ENCODE assay signal across 10 mouse cellular contexts in the genomic region with DNA sequence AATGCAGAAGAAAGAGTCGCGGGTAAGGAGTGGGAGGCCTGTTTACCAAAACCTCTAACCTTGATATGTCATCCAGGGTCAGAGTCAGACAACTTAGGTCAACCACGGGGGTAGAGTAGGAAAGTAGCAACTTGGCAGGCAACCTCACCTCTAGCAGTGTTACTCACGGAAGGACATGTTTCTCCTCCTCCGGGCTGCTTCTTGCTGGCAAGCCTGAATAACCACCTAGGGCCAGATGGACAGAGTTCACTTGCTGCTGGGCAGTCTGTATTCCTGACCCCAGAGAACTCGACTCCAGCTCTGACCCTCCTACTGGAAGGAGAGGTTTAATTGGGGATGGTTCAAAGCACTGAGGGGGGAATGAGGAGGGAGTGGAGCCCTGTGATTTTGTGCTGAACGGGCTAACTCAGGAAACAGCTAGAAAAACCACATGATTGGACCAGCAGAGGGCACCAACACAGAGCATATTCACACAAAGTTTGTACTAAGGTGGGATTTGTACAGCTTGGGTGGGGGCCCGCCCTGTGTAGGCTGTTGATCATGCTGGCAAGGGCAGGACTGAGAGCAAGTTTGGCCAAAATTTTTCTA. TPM values are rescaled to one million over a fixed set of nuclear protein-coding genes. Genes with fewer than 3 reads are reported as not detected.
DNase-seq lines count a peak whose midpoint lies in the region; ATAC-seq lines count a peak whose summit lies in the region.
"Had no signal": no experiment of that assay in that cellular context is flagged by ENCODE, and none has a peak within 500 bp of the region (broad histone marks: within the 10 kb centered on the region; RNA-seq: fewer than 3 reads in every experiment).

No protein-coding gene starts in this region.

- peak; percentile 65 to 70 for DNase-seq in cerebellum, postnatal 10 days
- DNase-seq in CD8-positive naive resting alpha-beta T cell, adult 2 months (ENCODE audit: low read depth in 2 of 2, low spot score in 2 of 2) = peak; percentile 55 to 71
- peak; percentile 63 to 74 for DNase-seq in heart, postnatal 10 days
- DNase-seq in layer of hippocampus, adult 18-20 months (ENCODE audit: low spot score in 2 of 2) = peak; percentile 5 to 59
- peak; percentile 34 for DNase-seq in mesoderm, embryonic 11.5 days (ENCODE audit: low read depth, low spot score)
- peak; percentile 68 for DNase-seq in thymus, postnatal 0 days (ENCODE audit: low spot score)

- intact Hi-C loops in heart, postnatal 10 days (cut with DNase I) = loop anchor here (1.0 kb wide), 1 partner anchor 99 kb away; no protein-coding TSS in a partner anchor

- ATAC-seq in cerebellum, adult (ENCODE audit: insufficient number of reproducible peaks, low FRiP score, low TSS enrichment) = no peak
- ATAC-seq in common myeloid progenitor, adult 5-6 weeks (replicated peaks; ENCODE audit: low read depth, poor library complexity, severe bottlenecking) = peak; percentile 51; the same call in 1 of the 2 replicates

RNA-seq across cellular contexts. Expression of a gene that starts 9.7 kb away (rescaled TPM):
- 4.4 and 17.2 TPM in 2 replicates for total RNA-seq in common myeloid progenitor, adult 5-6 weeks (2017)
- 100 to 1,000 TPM; 160 to 180 TPM for total RNA-seq in heart, postnatal 10 days (2021)
- 1 to 10 TPM; 2.9 to 5.1 TPM for total RNA-seq in layer of hippocampus, adult 18-20 months (2021)
- polyA plus RNA-seq in thymus, postnatal 0 days (2015; fragmentation: Nextera tagmentation; extraction: Ambion mirVana) = 27.7 and 33.8 TPM in 2 replicates

RNA-seq across cellular contexts. Expression of a gene that starts 18.5 kb away (rescaled TPM):
- total RNA-seq in common myeloid progenitor, adult 5-6 weeks (2017) = 0.09 and 0.19 TPM in 2 replicates
- total RNA-seq in heart, postnatal 10 days (2021) = under 1 TPM in 1 of 2 experiments, not detected in 1; 0.10 TPM
- under 1 TPM in 1 of 2 experiments, not detected in 1; 0.17 TPM for total RNA-seq in layer of hippocampus, adult 18-20 months (2021)
- 17.6 and 21.2 TPM in 2 replicates for polyA plus RNA-seq in thymus, postnatal 0 days (2015; fragmentation: Nextera tagmentation; extraction: Ambion mirVana)
- polyA plus RNA-seq: G1E; heart, embryonic 14.5 days had no signal

RNA-seq across cellular contexts. Expression of a gene that starts 45.4 kb away (rescaled TPM):
- total RNA-seq in common myeloid progenitor, adult 5-6 weeks (2017) = not detected in 2 replicates
- not detected for total RNA-seq in heart, postnatal 10 days (2021)
- not detected for total RNA-seq in layer of hippocampus, adult 18-20 months (2021)
- 0.09 and 0.16 TPM in 2 replicates for polyA plus RNA-seq in thymus, postnatal 0 days (2015; fragmentation: Nextera tagmentation; extraction: Ambion mirVana)
- polyA plus RNA-seq: G1E; heart, embryonic 14.5 days had no signal
